Mouse (Mus musculus) mature B cell (primary cell): ENCODE measurements around the gene Uba6.

Experiments
- in situ Hi-C: fragments of 300-500 bp; cut with MboI; formaldehyde crosslinking; loops from 2 replicates; pipeline ENCODE4 v1.14.3; 2019

Uba6 gene

GRCm38 (mm10) chr5:86072756-86073386, 99.7 kb downstream of the Uba6 start:
- in situ Hi-C loops = loop anchor here (10.0 kb wide), 1 partner anchor 102 kb away; the partner anchor contains the start of gene Uba6

- in situ Hi-C loops = loop anchor here (10.0 kb wide), 1 partner anchor 103 kb away; the partner anchor contains the start of gene Uba6
These were observed 101.1 kb downstream of the Uba6 start, which contains the start of gene Stap1 for GRCm38 (mm10) chr5:86071538-86071937. Gene Stap1 (plus strand): TSS chr5:86071746.

- in situ Hi-C loops = loop anchor here (10.0 kb wide), 1 partner anchor 736 kb away; the partner anchor contains the start of gene Ythdc1
These were observed 103.5 kb downstream of the Uba6 start for GRCm38 (mm10) chr5:86069121-86069520.

GRCm38 (mm10) chr5:86068451-86068850, 104.2 kb downstream of the Uba6 start:
- in situ Hi-C loops = loop anchor here (10.0 kb wide), 1 partner anchor 736 kb away; the partner anchor contains the start of gene Ythdc1

- in situ Hi-C loops = loop anchor here (10.0 kb wide), 1 partner anchor 738 kb away; the partner anchor contains the start of gene Ythdc1
These were observed 106.1 kb downstream of the Uba6 start for GRCm38 (mm10) chr5:86066551-86066929.

GRCm38 (mm10) chr5:86065876-86066550, 106.6 kb downstream of the Uba6 start:
- in situ Hi-C loops = loop anchor here (10.0 kb wide), 1 partner anchor 739 kb away; the partner anchor contains the start of gene Ythdc1

- in situ Hi-C loops = loop anchor here (10.0 kb wide), 1 partner anchor 740 kb away; the partner anchor contains the start of gene Ythdc1
These were observed 107.3 kb downstream of the Uba6 start, which contains the start of gene Cenpc1 for GRCm38 (mm10) chr5:86065101-86065875. Gene Cenpc1 (minus strand): TSS chr5:86065583.

- in situ Hi-C loops = loop anchor here (10.0 kb wide), 1 partner anchor 741 kb away; the partner anchor contains the start of gene Ythdc1
These were observed 109.1 kb downstream of the Uba6 start for GRCm38 (mm10) chr5:86063501-86063900.
